Mouse (Mus musculus) midbrain, embryonic 11.5 days (tissue): Measurements from ENCODE around the gene Ranbp3. TPM values are rescaled to one million over a fixed set of nuclear protein-coding genes. Genes with fewer than 3 reads are reported as not detected.
"Not testable (repeated sequence)": the region's sequence is repeated elsewhere in the genome, so short reads cannot be mapped to it uniquely, and the experiment has no call there.

Source experiments
- ATAC-seq: fragments of 200-750 bp; cut with Nextera tagmentation; 2 replicates; pipeline ENCODE4 v1.8.0; 2017; ENCODE audit warnings: moderate TSS enrichment, moderate library complexity; ENCODE audit not compliant: low FRiP score
- DNase-seq: peaks from one replicate; pipeline ENCODE4 v3.0.0; 2015; ENCODE audit warnings: low spot score; ENCODE audit errors: missing footprints
- H3K27ac ChIP-seq: fragments of 300-500 bp; sonication (generic); 2 replicates; pipeline ENCODE4 v1.5.1; 2014; ENCODE audit warnings: low read depth, low read length
- H3K27me3 ChIP-seq: fragments of 300-500 bp; sonication (generic); 2 replicates; pipeline ENCODE4 v1.6.1; 2014; ENCODE audit warnings: mild to moderate bottlenecking, low read length, moderate library complexity, mixed read lengths; ENCODE audit not compliant: control insufficient read depth, insufficient read depth
- H3K36me3 ChIP-seq: fragments of 300-500 bp; sonication (generic); 2 replicates; pipeline ENCODE4 v1.6.1; 2014; ENCODE audit warnings: mild to moderate bottlenecking, low read length, moderate library complexity, mixed read lengths; ENCODE audit not compliant: control insufficient read depth, insufficient read depth
- H3K4me1 ChIP-seq: fragments of 300-500 bp; sonication (generic); 2 replicates; pipeline ENCODE4 v1.6.1; 2014; ENCODE audit warnings: low read length; ENCODE audit not compliant: control insufficient read depth, insufficient read depth
- H3K4me2 ChIP-seq: fragments of 300-500 bp; sonication (generic); 2 replicates; pipeline ENCODE4 v1.6.1; 2014; ENCODE audit warnings: mild to moderate bottlenecking, moderate library complexity
- H3K4me3 ChIP-seq: fragments of 300-500 bp; sonication (generic); 2 replicates; pipeline ENCODE4 v1.5.1; 2014; ENCODE audit warnings: low read depth, low read length
- H3K9ac ChIP-seq: fragments of 300-500 bp; sonication (generic); 2 replicates; pipeline ENCODE4 v1.6.1; 2014; ENCODE audit warnings: low read length
- H3K9me3 ChIP-seq: fragments of 300-500 bp; sonication (generic); 2 replicates; pipeline ENCODE4 v1.6.1; 2016; ENCODE audit warnings: low read length; ENCODE audit not compliant: control insufficient read depth
- WGBS: fragments of 180-500 bp; shearing (Covaris S2); extraction: QIAGEN DNeasy Blood & Tissue Kit; methylation state at CpG from one replicate; pipeline ENCODE4 v1.1.7; 2014; 5-methylcytosine and 5-hydroxymethylcytosine counted together
- polyA plus RNA-seq: library from polyadenylated mRNA; unstranded; fragments of >200 nt; fragmentation: Nextera tagmentation; extraction: Ambion mirVana; gene quantifications from 2 replicates; pipeline ENCODE4 v1.2.1, GENCODE M21; 2014

The Ranbp3 gene
- polyA plus RNA-seq = 108 and 112 TPM in 2 replicates

- Histone ChIP-seq H3K4me1 (peaks cover 22% of the 10 kb centered on the region), H3K9me3 (no peaks in the 10 kb centered on the region), H3K27me3 (peaks cover under 1% of the 10 kb centered on the region; the same call in 1 of the 2 replicates), H3K36me3 (peaks cover 6% of the 10 kb centered on the region), H3K9ac (peak within 1 kb of the TSS; percentile 96), H3K4me2 (peak within 1 kb of the TSS; percentile 79), H3K4me3 (peak within 1 kb of the TSS; percentile 97), H3K27ac (peak within 1 kb of the TSS; percentile 72)
- ATAC-seq (peak; percentile 93), DNase-seq (peak; percentile 100)
- under 1% methylated on average over 46 of the region's 66 CpGs for WGBS
Measured at GRCm38 (mm10) chr17:56672941-56673646, at the start of gene Ranbp3. Ranbp3 (plus strand) TSS chr17:56673294.

GRCm38 (mm10) chr17:56625495-56625894, 47.6 kb upstream of the Ranbp3 start:
- Histone ChIP-seq H3K9ac (no peak overlapping the region), H3K4me2 (peak overlapping the region; percentile 80; the same call in 1 of the 2 replicates), H3K4me3 (no peak overlapping the region), H3K36me3 (peaks cover 7% of the 10 kb centered on the region; the same call in 1 of the 2 replicates), H3K27ac (no peak overlapping the region), H3K27me3 (no peaks in the 10 kb centered on the region), H3K4me1 (peaks cover 10% of the 10 kb centered on the region), H3K9me3 (no peaks in the 10 kb centered on the region)
- ATAC-seq (no peak), DNase-seq (peak; percentile 33)
- 88% methylated on average over 3 of the region's 3 CpGs for WGBS

DNA sequence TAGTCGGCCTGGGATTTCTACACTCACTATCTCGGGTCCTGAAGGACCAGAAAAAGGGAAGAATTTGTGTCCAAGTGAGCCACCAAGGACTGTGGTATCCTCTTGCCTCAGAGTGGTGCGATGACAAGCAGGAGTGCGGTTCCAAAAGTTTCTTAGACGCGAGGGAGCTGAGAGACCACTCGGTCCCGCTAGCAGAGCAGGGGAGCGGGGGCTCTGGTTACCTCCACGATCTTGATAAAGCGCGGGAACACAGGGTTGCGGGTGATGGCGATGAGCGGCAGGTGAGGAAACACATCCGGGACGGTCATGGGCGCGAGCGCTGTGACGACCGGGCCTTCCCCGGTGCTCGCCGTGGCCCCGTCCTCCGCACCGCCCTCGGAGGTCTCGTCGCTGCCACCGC, 46.8 kb upstream of the Ranbp3 start:
- 1% methylated on average over 32 of the region's 32 CpGs for WGBS
- DNase-seq = no peak
- Histone ChIP-seq H3K36me3 (0 out of 2 replicates have a peak, but pooled peaks cover 2% of the 10 kb centered on the region), H3K27ac (no peak overlapping the region), H3K27me3 (no peaks in the 10 kb centered on the region), H3K9ac (peak overlapping the region; percentile 83), H3K9me3 (no peaks in the 10 kb centered on the region), H3K4me3 (peak overlapping the region; percentile 87), H3K4me1 (peaks cover 10% of the 10 kb centered on the region), H3K4me2 (peak overlapping the region; percentile 80)
- no peak; the same call in 1 of the 2 replicates for ATAC-seq

GRCm38 (mm10) chr17:56626754-56627470, 46.2 kb upstream of the Ranbp3 start, which contains the start of gene Lonp1:
Lonp1 (minus strand) TSS chr17:56626887.
- Histone ChIP-seq H3K36me3 (0 out of 2 replicates have a peak, but pooled peaks cover 2% of the 10 kb centered on the region), H3K4me2 (peak within 1 kb of the TSS; percentile 80)

GRCm38 (mm10) chr17:56627530-56628277, 45.4 kb upstream of the Ranbp3 start, which contains the start of gene Catsperd:
Catsperd (plus strand) TSS chr17:56628143.
- H3K4me2 ChIP-seq = peak within 1 kb of the TSS; percentile 59
- peak; percentile 92 for DNase-seq
- ATAC-seq = peak; percentile 47
- 11% methylated on average over 26 of the region's 26 CpGs for WGBS
- H3K4me3 ChIP-seq = peak within 1 kb of the TSS; percentile 87
- H3K4me1 ChIP-seq = peaks cover 10% of the 10 kb centered on the region
- H3K36me3 ChIP-seq = no peaks in the 10 kb centered on the region
- no peak within 1 kb of the TSS for H3K27ac ChIP-seq
- peak within 1 kb of the TSS; percentile 21 for H3K9ac ChIP-seq
- H3K9me3 ChIP-seq = no peaks in the 10 kb centered on the region
- no peaks in the 10 kb centered on the region for H3K27me3 ChIP-seq

More at GRCm38 (mm10) chr17:56626754-56627470, 46.2 kb upstream of the Ranbp3 start, which contains the start of gene Lonp1:
- ATAC-seq = peak; percentile 95
- Histone ChIP-seq H3K27me3 (no peaks in the 10 kb centered on the region), H3K9me3 (no peaks in the 10 kb centered on the region), H3K27ac (no peak within 1 kb of the TSS), H3K4me3 (peak within 1 kb of the TSS; percentile 87), H3K4me1 (peaks cover 10% of the 10 kb centered on the region), H3K9ac (peak within 1 kb of the TSS; percentile 83)
- peak; percentile 99 for DNase-seq
- WGBS = under 1% methylated on average over 51 of the region's 51 CpGs

GRCm38 (mm10) chr17:56629800-56630781, 43.0 kb upstream of the Ranbp3 start:
- WGBS = 91% methylated on average over 25 of the region's 27 CpGs
- not testable (repeated sequence) for H3K9ac ChIP-seq, H3K4me3 ChIP-seq, H3K9me3 ChIP-seq, H3K27me3 ChIP-seq, H3K4me2 ChIP-seq, ATAC-seq, H3K36me3 ChIP-seq, H3K27ac ChIP-seq, H3K4me1 ChIP-seq
- DNase-seq = peak; percentile 54

DNA sequence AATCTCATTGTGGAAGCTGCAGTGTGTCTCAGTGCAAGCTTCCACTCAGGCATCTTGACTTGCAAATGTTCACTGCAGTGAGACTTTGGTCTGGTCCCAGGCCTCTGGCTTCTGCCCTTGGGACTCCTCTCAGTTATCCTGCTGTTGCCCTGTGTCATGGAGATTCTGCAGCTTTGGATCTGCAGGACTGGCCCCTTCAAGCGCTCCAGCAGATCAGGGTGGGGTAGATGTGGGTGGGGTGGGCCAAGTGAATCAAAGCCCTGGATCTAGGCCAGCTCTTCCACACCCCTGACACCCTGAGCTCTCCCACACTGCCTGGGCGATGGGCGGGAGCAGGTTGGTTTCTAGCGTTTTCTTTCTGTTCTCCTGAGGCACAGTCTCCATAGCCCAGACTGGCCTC, 41.3 kb upstream of the Ranbp3 start:
- WGBS = 65% methylated on average over 4 of the region's 4 CpGs
- Histone ChIP-seq H3K4me1 (peaks cover 4% of the 10 kb centered on the region), H3K36me3 (no peaks in the 10 kb centered on the region), H3K27ac (no peak overlapping the region), H3K27me3 (no peaks in the 10 kb centered on the region), H3K9ac (no peak overlapping the region), H3K9me3 (no peaks in the 10 kb centered on the region), H3K4me3 (no peak overlapping the region), H3K4me2 (no peak overlapping the region)
- ATAC-seq (no peak), DNase-seq (no peak)

- no peaks in the 10 kb centered on the region for H3K9me3 ChIP-seq
- DNase-seq = no peak
- no peak overlapping the region for H3K9ac ChIP-seq
- no peak overlapping the region for H3K27ac ChIP-seq
- no peaks in the 10 kb centered on the region for H3K27me3 ChIP-seq
- no peak for ATAC-seq
- WGBS = 88% methylated on average over 6 of the region's 6 CpGs
- no peaks in the 10 kb centered on the region for H3K4me1 ChIP-seq
- H3K36me3 ChIP-seq = no peaks in the 10 kb centered on the region
- H3K4me2 ChIP-seq = no peak overlapping the region
- H3K4me3 ChIP-seq = no peak overlapping the region
Measured at GRCm38 (mm10) chr17:56634023-56634422, 39.1 kb upstream of the Ranbp3 start.
